Mouse (Mus musculus) layer of hippocampus, adult 18-20 months (tissue): ENCODE results near the gene Flt1. TPM values are rescaled to one million over a fixed set of nuclear protein-coding genes. Genes with fewer than 3 reads are reported as not detected.
"Not testable (repeated sequence)": the region's sequence is repeated elsewhere in the genome, so short reads cannot be mapped to it uniquely, and the experiment has no call there.

Experiments used
- DNase-seq, 2 experiments: peaks; one replicate each; pipeline ENCODE4 v3.0.0; 2022; ENCODE audit warnings: low spot score in 2 of 2
- total RNA-seq, 2 experiments: library from RNA; stranded (reverse); gene quantifications; 2 replicates each; pipeline ENCODE4 v1.2.3; 2021

The Flt1 gene
- total RNA-seq, 2 experiments from 2014 or later = 30.4 to 32.0 TPM

- DNase-seq = no peak
Observed at GRCm38 (mm10) chr5:147563511-147564139, 162.2 kb downstream of the Flt1 start.

- DNase-seq = not testable (repeated sequence)
Observed at GRCm38 (mm10) chr5:147557641-147558040, 168.2 kb downstream of the Flt1 start.

DNA sequence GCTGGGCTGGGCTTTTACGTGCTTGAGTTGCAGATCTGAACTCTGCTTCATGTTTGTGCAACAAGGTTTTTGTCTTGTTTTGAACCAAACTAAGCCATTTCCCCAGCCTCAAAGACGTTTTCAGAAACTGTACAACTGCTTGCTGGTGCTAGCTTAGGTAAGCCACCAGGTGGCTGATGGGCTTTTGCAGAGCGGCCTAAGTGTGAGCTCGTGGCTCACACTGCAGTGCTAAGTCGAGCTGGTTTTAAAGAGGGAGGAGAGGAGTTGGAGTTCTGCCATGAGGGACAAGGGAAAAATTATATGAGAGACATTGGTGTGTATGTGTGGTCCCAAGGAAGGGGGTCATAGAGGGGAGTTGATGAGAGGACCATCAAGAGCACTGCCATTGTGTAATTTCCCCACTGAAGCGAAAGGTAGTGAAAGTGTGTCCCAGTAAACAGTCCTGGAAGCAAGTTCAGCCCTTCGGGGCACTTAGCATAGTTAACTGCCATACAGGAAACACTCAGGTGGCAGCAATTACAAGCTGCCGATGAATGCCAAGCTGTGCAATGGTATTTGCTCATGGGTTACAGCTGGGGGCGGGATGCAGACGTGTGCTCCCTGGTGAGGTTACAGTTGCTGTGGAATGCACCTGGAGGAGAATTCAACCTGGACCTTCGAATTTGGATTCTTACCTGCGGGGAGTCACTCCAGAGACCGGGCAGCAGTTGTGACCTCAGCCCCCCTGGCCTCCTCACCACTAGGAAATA lies 173.8 kb downstream of the Flt1 start:
- DNase-seq = no peak

DNA sequence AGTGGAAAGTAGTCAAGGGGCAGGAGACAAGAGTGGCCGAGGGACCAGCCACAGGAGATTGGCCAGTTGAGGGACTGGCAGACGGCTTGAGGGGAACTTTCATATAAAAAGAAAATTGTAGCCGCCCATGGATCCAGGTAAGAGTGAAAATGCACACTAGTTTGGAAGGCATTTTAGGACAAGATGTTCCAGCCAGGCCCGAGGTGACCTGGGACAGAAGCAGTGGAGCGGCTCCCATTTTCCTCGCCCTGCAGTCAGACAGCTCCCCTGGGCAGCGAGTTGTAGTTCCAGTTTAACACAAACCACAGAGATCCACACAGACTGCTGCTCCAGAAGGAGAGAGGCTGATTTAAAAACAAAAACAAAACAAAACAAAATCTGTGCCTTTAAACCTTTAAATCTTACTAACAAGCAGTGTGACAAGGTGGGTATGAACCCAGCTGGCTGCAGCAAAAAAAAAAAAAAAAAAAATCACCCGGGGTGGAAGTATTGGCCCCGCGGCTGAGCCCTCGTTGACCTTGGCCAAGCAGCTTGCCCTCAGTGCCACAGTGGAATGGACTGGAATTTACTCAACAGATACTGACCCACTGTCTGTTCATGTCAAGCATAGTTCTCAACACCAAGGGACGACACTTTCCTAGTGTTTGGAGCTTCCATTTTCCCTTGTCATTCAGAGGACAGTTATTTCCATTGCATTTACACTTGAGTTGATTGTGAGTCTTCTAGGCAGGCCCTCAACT lies 176.6 kb downstream of the Flt1 start:
- DNase-seq = no peak

- no peak for DNase-seq
Observed at GRCm38 (mm10) chr5:147545731-147546241, 180.0 kb downstream of the Flt1 start.

GRCm38 (mm10) chr5:147542291-147542690 lies 183.5 kb downstream of the Flt1 start:
- DNase-seq = no peak

- DNase-seq = no peak
Observed at GRCm38 (mm10) chr5:147539815-147540214, 186.0 kb downstream of the Flt1 start.

- DNase-seq = peak; percentile 21 to 81
Observed at GRCm38 (mm10) chr5:147539409-147539808, 186.4 kb downstream of the Flt1 start.

- no peak for DNase-seq
Observed at GRCm38 (mm10) chr5:147532031-147532430, 193.8 kb downstream of the Flt1 start.

DNA sequence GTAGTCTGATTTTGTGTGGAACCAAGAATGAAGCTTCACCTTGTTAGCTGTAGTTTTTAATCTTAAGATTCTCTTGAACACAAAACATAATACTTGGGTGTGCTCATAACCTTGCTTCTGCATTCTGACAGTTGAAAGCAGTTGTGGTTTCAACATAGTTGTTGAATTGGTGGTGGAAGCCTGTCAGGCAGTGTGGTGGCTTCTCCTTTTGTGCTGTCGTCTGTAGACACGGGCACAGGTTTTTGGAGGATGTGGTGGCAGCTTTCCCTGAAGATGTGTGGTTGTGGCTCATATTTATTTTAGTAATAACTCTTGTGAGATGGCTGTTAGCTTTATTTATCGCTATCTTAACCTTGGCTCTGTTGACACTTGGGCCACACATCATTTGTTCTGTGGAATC lies 198.0 kb downstream of the Flt1 start:
- DNase-seq = no peak

DNA sequence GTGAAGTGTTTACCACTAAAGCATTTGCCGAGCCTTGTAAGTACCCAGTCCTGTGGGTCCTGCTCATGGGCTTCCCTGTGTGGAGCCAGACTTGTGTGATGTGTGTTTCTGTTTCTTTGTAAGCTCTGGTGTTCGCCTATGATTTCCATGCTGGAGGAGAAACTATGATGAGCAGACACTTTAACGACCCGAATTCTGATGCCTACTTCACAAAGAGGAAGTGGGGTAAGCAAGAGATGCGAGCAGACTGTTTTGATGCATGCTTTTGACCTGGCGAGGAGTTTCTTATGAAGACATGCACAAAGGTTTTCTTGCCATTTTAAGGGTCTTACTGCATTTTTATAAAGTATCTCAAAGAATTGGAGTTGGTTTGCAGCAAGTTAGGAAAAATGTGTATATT lies 198.8 kb downstream of the Flt1 start:
- no peak for DNase-seq

Other genes starting within 250 kb of the Flt1 start
- gene Pomp, start 134.4 kb upstream of the Flt1 start, total RNA-seq = 100 to 1,000 TPM; 144 to 149 TPM
- 1 to 10 TPM; 8.3 to 8.5 TPM for gene Slc46a3, start 168.8 kb upstream of the Flt1 start, total RNA-seq
- gene Mtus2, start 231.3 kb upstream of the Flt1 start, total RNA-seq = 10 to 100 TPM; 32.9 to 35.6 TPM